8 mouse cellular contexts compared by ENCODE assay signal in genomic region chr5:142319268-142319667, GRCm38 (mm10).
DNase-seq lines count a peak whose midpoint lies in the region; ATAC-seq and TF ChIP-seq lines count a peak whose summit lies in the region.

No protein-coding gene starts in this region.

- no peak overlapping the region for H3K4me3 ChIP-seq in MEL (ENCODE audit: control insufficient read depth in 1 of 2, insufficient read depth in 1 of 2, low read depth in 2 of 2, low read length in 2 of 2)
- H3K4me3 ChIP-seq in forebrain, embryonic 12.5 days (replicated peaks) = no peak overlapping the region
- H3K4me3 ChIP-seq in hindbrain, embryonic 10.5 days = no peak overlapping the region
- H3K4me3 ChIP-seq in lung, embryonic 15.5 days = no peak overlapping the region

- H3K36me3 ChIP-seq in MEL (ENCODE audit: control insufficient read depth in 1 of 2, insufficient read depth in 2 of 2, low read length in 2 of 2) = no peaks in the 10 kb centered on the region
- no peaks in the 10 kb centered on the region for H3K36me3 ChIP-seq in forebrain, embryonic 12.5 days (replicated peaks)
- H3K36me3 ChIP-seq in hindbrain, embryonic 10.5 days = no peaks in the 10 kb centered on the region
- H3K36me3 ChIP-seq in lung, embryonic 15.5 days = no peaks in the 10 kb centered on the region

- H3K4me2 ChIP-seq in forebrain, embryonic 12.5 days = no peak overlapping the region
- no peak overlapping the region for H3K4me2 ChIP-seq in lung, embryonic 15.5 days

- no peaks in the 10 kb centered on the region for H3K79me2 ChIP-seq in MEL (ENCODE audit: control insufficient read depth, insufficient read depth, low read length, poor library complexity)

- TF ChIP-seq RAD21 in MEL (IDR thresholded peaks at IDR 0.05; ENCODE audit: low read depth, low read length) = peak; percentile 53

- no peak overlapping the region for H3K9ac ChIP-seq in MEL (ENCODE audit: control insufficient read depth, low read depth, low read length, poor library complexity, severe bottlenecking)
- no peak overlapping the region for H3K9ac ChIP-seq in forebrain, embryonic 12.5 days
- H3K9ac ChIP-seq in lung, embryonic 15.5 days = no peak overlapping the region

- no peaks in the 10 kb centered on the region for H3K4me1 ChIP-seq in MEL (ENCODE audit: control insufficient read depth in 1 of 2, insufficient read depth in 2 of 2, low read length in 2 of 2)
- no peaks in the 10 kb centered on the region for H3K4me1 ChIP-seq in forebrain, embryonic 12.5 days
- no peaks in the 10 kb centered on the region for H3K4me1 ChIP-seq in hindbrain, embryonic 10.5 days (replicated peaks)
- H3K4me1 ChIP-seq in lung, embryonic 15.5 days = no peaks in the 10 kb centered on the region

- H3K9me3 ChIP-seq in MEL (replicated peaks; ENCODE audit: insufficient read depth, low read length) = no peaks in the 10 kb centered on the region
- no peaks in the 10 kb centered on the region for H3K9me3 ChIP-seq in forebrain, embryonic 12.5 days
- H3K9me3 ChIP-seq in hindbrain, embryonic 10.5 days = no peaks in the 10 kb centered on the region
- no peaks in the 10 kb centered on the region for H3K9me3 ChIP-seq in lung, embryonic 15.5 days

- TF ChIP-seq EP300 in MEL (IDR thresholded peaks at IDR 0.05; ENCODE audit: low read depth in 1 of 2, low read length in 2 of 2) = no peak

- TF ChIP-seq CTCF in MEL (IDR thresholded peaks at IDR 0.05 in 2 of 3, conservative IDR thresholded peaks at IDR 0.05 in 1 of 3; ENCODE audit: control insufficient read depth in 1 of 3, insufficient read depth in 1 of 3, low read depth in 2 of 3, low read length in 3 of 3, poor library complexity in 1 of 3, severe bottlenecking in 1 of 3) = peak; percentile 35 to 69 (median 53); a peak in 5 of 6 replicates

- no peak for TF ChIP-seq POLR2A in MEL (IDR thresholded peaks at IDR 0.05; ENCODE audit: control insufficient read depth in 1 of 2, insufficient read depth in 1 of 2, low read depth in 1 of 2, low read length in 2 of 2, poor library complexity in 1 of 2)

- peak; percentile 25 for DNase-seq in MEL (ENCODE audit: low read depth, low spot score)
- peak; percentile 47 for DNase-seq in c-Kit-positive CD71-negative TER-119-negative erythroid progenitor cells, embryonic 14.5 days (ENCODE audit: low read depth)
- DNase-seq in hindbrain, embryonic 10.5 days (ENCODE audit: low spot score) = peak; percentile 77
- peak; percentile 34 to 72 for DNase-seq in layer of hippocampus, adult 8-10 months (ENCODE audit: low spot score in 2 of 2)
- peak; percentile 50 for DNase-seq in right cerebral cortex, adult 18-20 months
- DNase-seq in urinary bladder, postnatal 36 days (ENCODE audit: low spot score in 2 of 2) = peak; percentile 46 to 51

- WGBS in forebrain, embryonic 12.5 days = 5% methylated on average over 7 of the region's 7 CpGs
- 8% methylated on average over 7 of the region's 7 CpGs for WGBS in hindbrain, embryonic 10.5 days
- WGBS in lung, embryonic 15.5 days = 3% methylated on average over 7 of the region's 7 CpGs

- no peak overlapping the region for H3K27ac ChIP-seq in MEL (ENCODE audit: control insufficient read depth, low read depth, low read length)
- H3K27ac ChIP-seq in forebrain, embryonic 12.5 days = no peak overlapping the region
- no peak overlapping the region for H3K27ac ChIP-seq in hindbrain, embryonic 10.5 days
- no peak overlapping the region for H3K27ac ChIP-seq in lung, embryonic 15.5 days

- H3K27me3 ChIP-seq in MEL (ENCODE audit: control insufficient read depth in 1 of 2, insufficient read depth in 2 of 2, low read length in 2 of 2) = no peaks in the 10 kb centered on the region
- H3K27me3 ChIP-seq in forebrain, embryonic 12.5 days = peaks cover 5% of the 10 kb centered on the region; the same call in 1 of the 2 replicates
- H3K27me3 ChIP-seq in hindbrain, embryonic 10.5 days (ENCODE audit: insufficient read depth, poor library complexity, severe bottlenecking) = no peaks in the 10 kb centered on the region
- no peaks in the 10 kb centered on the region for H3K27me3 ChIP-seq in lung, embryonic 15.5 days

- peak; percentile 49 for ATAC-seq in forebrain, embryonic 12.5 days (ENCODE audit: low FRiP score)
- peak; percentile 49; the same call in 1 of the 2 replicates for ATAC-seq in lung, embryonic 15.5 days (ENCODE audit: borderline replicate concordance, extremely low read depth, low FRiP score, low TSS enrichment)

TF ChIP-seq in MEL, 35 proteins besides CTCF, POLR2A, EP300 and RAD21:
- TF ChIP-seq MXI1 (IDR thresholded peaks at IDR 0.05; ENCODE audit: low read depth, low read length) (no peak), SMC3 (IDR thresholded peaks at IDR 0.05; ENCODE audit: low read depth, low read length) (peak; percentile 49)

Comparison
In these comparisons a context has a peak if more than half of its experiments do, and no peak if none do; other contexts are left out.
1. DNase-seq: peak in every context shown above with its lines; median percentile 77 in hindbrain, embryonic 10.5 days; 53 in layer of hippocampus, adult 8-10 months; 50 in right cerebral cortex, adult 18-20 months; 48 in urinary bladder, postnatal 36 days; 47 in c-Kit-positive CD71-negative TER-119-negative erythroid progenitor cells, embryonic 14.5 days; 25 in MEL.